Mouse (Mus musculus) layer of hippocampus, postnatal 25 days (tissue): ENCODE measurements at regions not wholly inside any gene's neighbourhood (a gene's known extent, or its start where the extent isn't known, plus 50 kb on each side); places are given as distances from the start of the nearest gene placed in this dataset.

Source experiments
- DNase-seq, 2 experiments: peaks; one replicate each; pipeline ENCODE4 v3.0.0; 2022; ENCODE audit warnings: mixed read lengths in 2 of 2, low spot score in 1 of 2; ENCODE audit errors: extremely low spot score in 1 of 2

DNA sequence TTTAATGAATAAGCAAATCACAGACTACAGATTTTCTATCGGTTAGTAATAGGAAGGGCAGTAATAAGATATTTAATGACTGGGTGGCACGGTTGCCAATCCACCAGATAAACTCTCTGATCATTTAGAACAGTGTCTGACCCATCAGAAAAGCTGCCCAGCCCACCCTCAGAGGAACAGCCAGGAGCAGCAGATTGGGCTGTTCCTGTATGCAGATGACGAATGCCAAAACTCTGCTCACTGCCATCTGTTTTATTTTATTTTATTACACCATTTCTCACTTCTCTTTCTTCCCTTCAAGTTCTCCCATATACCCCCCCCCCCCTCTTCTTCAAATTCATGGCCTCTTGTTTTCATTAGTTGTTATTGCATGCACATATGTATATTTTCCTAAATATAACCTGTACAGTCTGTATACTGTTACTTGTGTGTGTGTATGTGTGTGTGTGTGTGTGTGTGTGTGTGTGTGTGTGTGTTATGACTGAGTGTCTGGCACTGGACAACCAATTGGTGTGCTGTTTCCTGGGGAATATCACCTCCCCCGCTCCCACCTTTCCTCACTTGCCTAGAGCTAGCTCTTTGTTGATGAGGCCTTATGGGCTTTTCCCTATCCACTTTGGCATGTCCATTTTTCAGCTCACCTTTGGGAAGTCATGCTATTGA, 260.9 kb downstream of the Olfm4 start:
- DNase-seq = no peak

DNA sequence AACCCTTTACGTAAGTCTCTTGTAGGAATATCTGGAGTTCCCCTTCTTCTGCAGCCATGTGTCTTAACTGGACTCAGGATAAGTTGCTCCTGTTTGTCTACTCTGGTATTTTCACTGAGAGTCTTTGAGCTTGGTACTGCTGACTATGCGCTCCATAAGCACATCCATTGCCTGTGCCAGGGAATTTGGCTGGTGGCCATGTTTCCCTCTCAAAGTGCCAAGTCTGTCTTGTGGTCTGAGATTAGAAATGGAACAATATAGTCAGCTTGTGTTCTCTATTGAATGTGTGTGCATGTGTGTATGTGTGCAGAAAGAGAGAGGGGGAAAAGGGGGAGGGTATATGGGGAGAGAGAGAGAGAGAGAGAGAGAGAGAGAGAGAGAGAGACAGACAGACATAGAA, 263.7 kb downstream of the Olfm4 start:
- peak in 1 of 2 experiments; percentile 70 for DNase-seq

- no peak for DNase-seq
Observed at GRCm38 (mm10) chr14:80249882-80250281, 266.0 kb downstream of the Olfm4 start.

DNA sequence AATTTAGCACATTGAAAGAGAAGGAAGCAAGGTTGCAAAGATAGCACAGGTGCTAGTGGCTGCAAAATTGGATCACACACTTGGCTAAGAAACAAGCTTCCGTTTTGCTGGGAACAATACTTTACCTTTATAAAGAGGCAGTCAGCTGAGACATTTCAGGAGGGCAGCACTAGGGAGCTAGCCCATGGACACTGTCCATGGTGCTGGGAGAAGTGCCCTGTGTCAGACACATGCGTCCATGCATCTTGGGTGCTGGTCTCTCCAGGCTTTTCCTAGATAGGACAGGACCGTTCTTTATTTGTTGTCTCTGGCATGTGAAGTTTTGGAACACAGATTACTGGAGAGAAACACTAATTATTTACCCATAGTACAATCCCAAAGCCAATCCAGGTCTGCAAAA, 273.2 kb downstream of the Olfm4 start:
- DNase-seq = no peak

GRCm38 (mm10) chr14:80263173-80263572, 279.3 kb downstream of the Olfm4 start:
- no peak for DNase-seq

- no peak for DNase-seq
Observed at GRCm38 (mm10) chr14:80265081-80265480, 281.2 kb downstream of the Olfm4 start.

DNA sequence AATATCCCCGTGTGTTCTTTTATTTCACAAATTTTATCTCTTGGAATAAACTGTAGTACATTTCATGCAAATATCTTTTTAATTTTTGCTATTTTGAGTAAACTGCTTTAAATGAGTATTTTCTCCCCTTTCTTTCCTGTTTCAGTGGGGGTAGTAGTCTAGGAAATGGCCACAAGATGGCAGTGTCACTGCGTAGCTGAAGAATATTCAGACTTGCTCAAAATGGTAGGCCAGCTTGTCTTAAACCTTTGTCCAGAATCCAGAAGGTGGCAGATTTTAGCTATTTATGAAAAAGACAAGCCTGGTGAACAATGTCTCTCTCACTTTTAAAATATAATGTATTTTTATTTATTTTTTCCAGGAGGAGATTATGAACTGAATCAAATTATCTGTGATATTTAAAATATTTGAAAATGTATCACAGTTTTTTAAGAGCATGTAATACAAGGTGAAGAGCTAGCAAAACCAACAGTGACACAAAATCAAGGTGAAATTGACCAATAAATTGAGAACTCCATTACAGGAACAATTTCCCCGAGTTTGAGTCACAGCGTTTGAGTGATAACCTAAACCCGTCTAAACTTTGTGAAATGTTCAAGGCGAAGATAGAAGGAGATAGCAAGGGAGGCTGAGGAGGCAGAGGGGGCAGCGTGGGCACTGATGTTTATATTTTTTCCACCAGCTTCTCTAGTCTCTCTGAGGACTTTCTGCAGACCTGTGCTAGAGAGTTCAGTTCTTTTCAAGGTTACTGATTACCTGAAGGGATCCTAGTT, 285.5 kb downstream of the Olfm4 start:
- DNase-seq = peak in 1 of 2 experiments; percentile 78

DNA sequence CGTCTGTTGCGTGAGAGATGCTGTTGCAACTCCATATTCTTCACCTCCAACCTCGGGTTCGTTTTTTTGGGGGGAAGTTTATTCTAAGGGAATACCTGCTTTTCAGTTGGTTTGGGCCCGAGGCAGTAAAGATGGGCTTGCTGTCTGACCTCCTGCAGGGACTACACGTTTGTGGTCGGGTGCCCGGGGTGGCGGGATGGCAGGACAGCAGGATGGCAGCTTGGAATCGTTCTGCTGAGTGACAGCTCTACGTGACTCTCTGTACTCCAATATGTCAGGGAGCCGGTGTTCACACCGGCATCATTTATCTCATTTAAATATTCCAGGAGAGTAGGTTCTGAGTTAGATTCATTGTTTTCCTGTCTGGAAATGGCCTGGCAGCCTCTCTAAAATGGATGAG, 286.2 kb downstream of the Olfm4 start:
- no peak for DNase-seq

- DNase-seq = no peak
Observed at GRCm38 (mm10) chr14:80280188-80280587, 296.3 kb downstream of the Olfm4 start.

DNA sequence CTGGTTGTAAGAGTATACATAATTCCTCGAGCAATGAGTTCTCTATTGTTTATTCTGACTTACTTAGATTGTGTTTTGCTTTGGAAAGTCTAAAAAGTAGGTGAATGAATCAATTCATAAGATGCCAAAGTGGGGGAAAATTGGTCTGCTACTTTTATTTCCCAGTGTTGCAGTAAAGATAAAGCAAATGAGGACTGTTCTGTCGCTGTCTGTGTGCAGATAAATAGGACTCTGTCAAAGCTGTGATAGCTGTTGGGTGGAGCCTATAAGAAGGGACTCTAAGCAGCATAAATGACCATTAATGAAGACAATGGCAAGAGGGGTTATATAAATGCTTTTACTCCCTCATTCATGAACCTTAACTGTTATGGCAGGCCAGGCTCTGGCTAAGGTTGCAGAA, 299.8 kb downstream of the Olfm4 start:
- no peak for DNase-seq

DNA sequence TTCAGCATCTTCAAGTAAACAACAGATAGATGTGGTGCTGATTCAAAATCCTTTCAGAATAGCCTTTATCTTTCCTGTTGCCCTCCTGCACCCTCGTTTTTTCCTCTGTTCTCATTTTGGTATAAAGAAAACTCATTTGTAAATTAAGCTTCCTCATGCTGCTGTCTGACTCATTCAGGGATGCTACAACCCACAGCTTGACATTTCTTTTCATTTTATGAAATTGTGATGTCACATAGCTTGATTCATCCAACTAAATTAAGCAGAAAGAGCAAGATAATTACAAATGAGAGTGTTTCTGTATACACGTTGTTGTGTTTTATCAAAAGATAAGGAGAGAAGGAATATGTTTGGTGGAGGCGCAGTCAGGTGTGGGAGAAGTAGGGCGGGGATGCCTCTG, 307.5 kb downstream of the Olfm4 start:
- no peak for DNase-seq

GRCm38 (mm10) chr14:80293378-80293777, 309.5 kb downstream of the Olfm4 start:
- no peak for DNase-seq

DNA sequence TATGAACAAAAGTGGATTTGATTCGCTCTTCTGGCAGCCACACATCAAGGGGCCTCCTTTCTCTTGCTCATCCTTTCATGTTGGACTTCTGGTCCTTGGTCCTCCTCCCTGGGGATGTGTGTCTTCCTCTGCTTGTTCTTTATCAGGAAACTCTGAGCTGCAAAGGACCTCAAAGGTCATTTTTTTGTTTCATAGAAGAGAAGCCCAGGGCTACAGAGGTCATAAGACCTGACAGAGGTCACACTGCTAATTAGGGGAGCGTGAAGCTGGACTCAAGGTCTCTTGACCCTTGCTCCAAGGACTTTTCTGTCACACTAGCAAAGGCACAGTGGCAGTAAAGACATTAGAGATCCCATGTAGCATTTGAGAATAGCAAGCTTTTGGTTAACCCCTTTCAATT, 345.8 kb downstream of the Olfm4 start:
- no peak for DNase-seq

DNA sequence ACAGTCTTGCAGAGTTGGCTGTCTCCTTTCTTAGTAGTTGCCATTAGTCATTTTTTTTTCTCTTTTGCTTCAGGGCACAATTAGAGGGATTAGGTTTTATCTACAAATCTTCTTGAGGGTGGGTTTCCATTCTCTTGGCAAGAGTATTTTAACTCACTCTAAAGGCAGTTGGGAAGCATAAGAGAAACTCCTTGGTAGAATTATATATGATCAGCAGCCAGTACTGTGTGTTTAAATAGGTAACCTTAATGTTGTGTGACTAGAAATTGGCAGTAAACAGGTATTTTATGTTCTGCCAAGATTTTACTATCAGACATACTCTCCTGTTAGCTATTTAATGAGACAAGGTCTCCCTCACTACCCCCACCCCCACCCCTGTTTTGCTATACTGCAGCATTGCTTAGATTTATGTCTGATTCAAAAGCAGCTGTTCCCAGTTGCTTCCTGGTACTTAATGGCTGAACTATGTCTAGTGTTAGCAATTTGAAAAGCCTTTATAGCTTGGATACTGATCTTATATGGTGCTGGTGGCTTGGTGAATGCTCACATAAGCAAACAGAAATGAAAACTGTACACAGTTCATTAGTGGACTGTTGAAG, 378.2 kb downstream of the Olfm4 start:
- no peak for DNase-seq

DNA sequence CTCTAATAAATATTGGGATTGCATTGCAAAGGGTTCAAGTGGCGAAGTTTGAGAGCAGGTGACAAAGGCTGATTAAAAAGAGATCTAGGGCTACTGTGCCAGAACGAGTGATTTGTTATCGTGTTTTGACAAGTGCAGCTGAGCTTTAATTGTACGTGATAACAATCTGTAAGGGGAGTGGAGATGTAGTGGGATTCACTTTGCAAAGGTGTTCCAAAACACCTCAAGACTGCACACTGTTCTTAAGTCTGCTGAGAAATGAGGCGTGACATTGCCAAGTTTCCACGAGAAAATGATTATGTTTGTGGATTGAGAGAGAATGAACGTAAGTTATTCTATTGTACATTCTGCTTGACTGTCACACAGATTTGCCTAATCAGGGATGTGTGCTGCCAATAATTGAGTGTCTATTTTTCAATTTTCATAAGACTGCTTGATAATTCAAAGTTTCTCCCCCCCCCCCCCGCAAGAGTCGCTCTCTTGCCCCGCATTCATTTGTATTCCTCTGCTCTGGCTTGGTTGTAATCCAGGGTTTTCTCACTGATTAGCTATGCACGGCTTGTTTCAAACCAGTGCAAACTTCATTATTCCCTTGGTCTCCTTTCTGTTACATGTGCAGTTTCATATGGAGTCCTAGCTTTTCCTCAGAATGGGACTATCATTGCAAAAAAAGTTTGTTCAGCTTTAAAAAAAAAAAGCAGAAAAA, 385.7 kb downstream of the Olfm4 start:
- no peak for DNase-seq

- peak in 1 of 2 experiments; percentile 6 for DNase-seq
Observed at GRCm38 (mm10) chr14:80374290-80374689, 390.4 kb downstream of the Olfm4 start.

DNA sequence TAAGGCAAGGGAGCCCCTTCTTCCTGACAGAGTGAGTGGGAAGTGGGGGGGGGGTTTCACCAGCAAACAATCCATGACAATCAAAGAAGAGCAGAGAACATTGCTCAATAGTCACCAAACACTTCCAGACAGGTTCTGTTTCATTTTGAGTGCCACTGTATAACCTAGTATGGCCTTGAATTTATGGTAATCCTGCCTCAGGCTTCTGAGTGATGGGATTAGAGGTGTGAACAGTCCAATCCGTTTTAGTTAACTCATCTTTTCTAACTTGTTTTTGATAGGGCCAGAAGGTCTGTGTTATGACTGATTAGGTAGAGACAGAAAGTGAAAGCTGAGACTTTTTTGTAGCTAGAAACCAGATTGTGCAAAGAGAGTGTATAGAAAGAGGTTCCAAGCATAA, 393.2 kb downstream of the Olfm4 start:
- DNase-seq = no peak

GRCm38 (mm10) chr14:80391418-80391817, 407.5 kb downstream of the Olfm4 start:
- no peak for DNase-seq

GRCm38 (mm10) chr14:80408317-80408716, 424.4 kb downstream of the Olfm4 start:
- no peak for DNase-seq

DNA sequence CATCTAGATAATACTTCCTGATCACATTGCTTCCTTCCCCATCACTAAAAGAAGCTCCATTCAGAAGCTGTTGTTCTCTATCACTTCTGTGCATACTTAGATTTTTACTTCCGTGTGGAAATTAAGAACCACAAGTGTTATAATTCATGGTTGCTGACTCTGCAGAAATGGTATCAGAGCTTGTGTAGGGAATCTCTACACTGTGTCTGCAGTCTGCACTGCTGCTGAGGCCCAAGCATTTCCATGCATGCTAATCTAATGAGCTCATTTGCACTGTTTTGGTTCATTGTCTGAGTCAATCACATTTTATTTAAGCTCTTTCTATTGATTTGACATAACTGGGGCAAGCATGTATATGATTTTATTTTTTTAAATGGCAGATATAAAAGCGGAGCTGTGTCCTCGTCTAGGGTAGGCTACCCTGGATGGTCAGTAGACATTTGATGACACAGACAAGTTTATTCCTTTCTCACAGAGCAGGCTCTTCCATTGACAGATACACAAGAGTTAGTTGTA, 435.0 kb downstream of the Olfm4 start:
- no peak for DNase-seq

GRCm38 (mm10) chr14:80443820-80444219, 459.9 kb downstream of the Olfm4 start:
- DNase-seq = no peak
